Mouse (Mus musculus) forebrain, embryonic 16.5 days (tissue): ENCODE measurements at regions not wholly inside any gene's neighbourhood (a gene's known extent, or its start where the extent isn't known, plus 50 kb on each side); places are given as distances from the start of the nearest gene placed in this dataset.
"Not testable (repeated sequence)": the region's sequence is repeated elsewhere in the genome, so short reads cannot be mapped to it uniquely, and the experiment has no call there.

ENCODE experiments used
- ATAC-seq: fragments of 200-750 bp; cut with Nextera tagmentation; 2 replicates; pipeline ENCODE4 v1.8.0; 2017; ENCODE audit warnings: mild to moderate bottlenecking, moderate library complexity
- H3K27ac ChIP-seq: fragments of 300-500 bp; sonication (generic); 2 replicates; pipeline ENCODE4 v1.5.1; 2014; ENCODE audit warnings: low read length, control low read depth
- H3K27me3 ChIP-seq: fragments of 300-500 bp; sonication (generic); replicated peaks from 2 replicates; pipeline ENCODE4 v1.6.1; 2014; ENCODE audit warnings: low read length; ENCODE audit not compliant: control insufficient read depth, insufficient read depth
- H3K36me3 ChIP-seq: fragments of 300-500 bp; sonication (generic); 2 replicates; pipeline ENCODE4 v1.6.1; 2014; ENCODE audit not compliant: control insufficient read depth, insufficient read depth
- H3K4me1 ChIP-seq: fragments of 300-500 bp; sonication (generic); replicated peaks from 2 replicates; pipeline ENCODE4 v1.6.1; 2014; ENCODE audit warnings: low read length; ENCODE audit not compliant: control insufficient read depth, insufficient read depth
- H3K4me2 ChIP-seq: fragments of 300-500 bp; sonication (generic); 2 replicates; pipeline ENCODE4 v1.6.1; 2014; ENCODE audit warnings: mild to moderate bottlenecking, low read length, control low read depth
- H3K4me3 ChIP-seq: fragments of 300-500 bp; sonication (generic); replicated peaks from 2 replicates; pipeline ENCODE4 v1.5.1; 2014; ENCODE audit warnings: mild to moderate bottlenecking, low read length, control low read depth
- H3K9ac ChIP-seq: fragments of 300-500 bp; sonication (generic); replicated peaks from 2 replicates; pipeline ENCODE4 v1.6.1; 2014; ENCODE audit warnings: low read depth, low read length, control low read depth
- H3K9me3 ChIP-seq: fragments of 300-500 bp; sonication (generic); 2 replicates; pipeline ENCODE4 v1.6.1; 2016; ENCODE audit warnings: low read length; ENCODE audit not compliant: control insufficient read depth
- WGBS: fragments of 180-500 bp; shearing (Covaris S2); extraction: QIAGEN DNeasy Blood & Tissue Kit; methylation state at CpG from one replicate; pipeline ENCODE4 v1.1.7; 2014; 5-methylcytosine and 5-hydroxymethylcytosine counted together

- no peak overlapping the region for H3K4me3 ChIP-seq
- no peak overlapping the region for H3K4me2 ChIP-seq
- ATAC-seq = no peak
- H3K27ac ChIP-seq = no peak overlapping the region
- H3K36me3 ChIP-seq = no peaks in the 10 kb centered on the region
- H3K9me3 ChIP-seq = no peaks in the 10 kb centered on the region
- 42% methylated on average over 1 of the region's 1 CpGs for WGBS
- no peaks in the 10 kb centered on the region for H3K4me1 ChIP-seq
- no peaks in the 10 kb centered on the region for H3K27me3 ChIP-seq
- H3K9ac ChIP-seq = no peak overlapping the region
Measured at GRCm38 (mm10) chr16:20871726-20872125, 137.4 kb upstream of the Thpo start.

- no peaks in the 10 kb centered on the region for H3K9me3 ChIP-seq
- no peaks in the 10 kb centered on the region for H3K36me3 ChIP-seq
- no peak overlapping the region for H3K4me2 ChIP-seq
- WGBS = 97% methylated on average over 1 of the region's 1 CpGs
- H3K27me3 ChIP-seq = no peaks in the 10 kb centered on the region
- H3K4me1 ChIP-seq = no peaks in the 10 kb centered on the region
- no peak for ATAC-seq
- no peak overlapping the region for H3K27ac ChIP-seq
- H3K4me3 ChIP-seq = no peak overlapping the region
- H3K9ac ChIP-seq = no peak overlapping the region
Measured at GRCm38 (mm10) chr16:20866771-20867170, 132.5 kb upstream of the Thpo start.

GRCm38 (mm10) chr16:20861256-20861655 lies 126.9 kb upstream of the Thpo start:
- H3K4me2 ChIP-seq = no peak overlapping the region

GRCm38 (mm10) chr16:20860606-20861005 lies 126.3 kb upstream of the Thpo start:
- WGBS = 79% methylated on average over 3 of the region's 3 CpGs
- ATAC-seq, H3K4me3 ChIP-seq, H3K27ac ChIP-seq, H3K9ac ChIP-seq, H3K9me3 ChIP-seq, H3K4me1 ChIP-seq, H3K36me3 ChIP-seq, H3K27me3 ChIP-seq, H3K4me2 ChIP-seq: not testable (repeated sequence)

More at GRCm38 (mm10) chr16:20861256-20861655, 126.9 kb upstream of the Thpo start:
- no peak overlapping the region for H3K4me3 ChIP-seq
- H3K36me3 ChIP-seq = no peaks in the 10 kb centered on the region
- 96% methylated on average over 4 of the region's 4 CpGs for WGBS
- H3K27me3 ChIP-seq = no peaks in the 10 kb centered on the region
- H3K9ac ChIP-seq = no peak overlapping the region
- H3K9me3 ChIP-seq = no peaks in the 10 kb centered on the region
- H3K27ac ChIP-seq = no peak overlapping the region
- no peak for ATAC-seq
- no peaks in the 10 kb centered on the region for H3K4me1 ChIP-seq

GRCm38 (mm10) chr16:20854696-20855213 lies 120.4 kb upstream of the Thpo start:
- Histone ChIP-seq H3K9ac (no peak overlapping the region), H3K4me2 (no peak overlapping the region), H3K4me3 (no peak overlapping the region), H3K36me3 (no peaks in the 10 kb centered on the region), H3K27me3 (no peaks in the 10 kb centered on the region), H3K9me3 (no peaks in the 10 kb centered on the region), H3K4me1 (no peaks in the 10 kb centered on the region), H3K27ac (no peak overlapping the region)
- no peak for ATAC-seq
- 69% methylated on average over 1 of the region's 1 CpGs for WGBS

GRCm38 (mm10) chr16:20838151-20838550 lies 103.8 kb upstream of the Thpo start:
- WGBS = 3% methylated on average over 2 of the region's 2 CpGs
- Histone ChIP-seq H3K9ac (no peak overlapping the region), H3K4me1 (no peaks in the 10 kb centered on the region), H3K27ac (no peak overlapping the region), H3K4me3 (no peak overlapping the region), H3K4me2 (no peak overlapping the region), H3K36me3 (no peaks in the 10 kb centered on the region), H3K9me3 (no peaks in the 10 kb centered on the region), H3K27me3 (no peaks in the 10 kb centered on the region)
- ATAC-seq = no peak

- Histone ChIP-seq H3K27me3 (no peaks in the 10 kb centered on the region), H3K4me2 (no peak overlapping the region), H3K9ac (no peak overlapping the region), H3K27ac (no peak overlapping the region), H3K4me1 (no peaks in the 10 kb centered on the region), H3K9me3 (no peaks in the 10 kb centered on the region), H3K36me3 (no peaks in the 10 kb centered on the region), H3K4me3 (no peak overlapping the region)
- 39% methylated on average over 5 of the region's 5 CpGs for WGBS
- no peak for ATAC-seq
Measured at GRCm38 (mm10) chr16:20836866-20837265, 102.6 kb upstream of the Thpo start.

- 71% methylated on average over 10 of the region's 10 CpGs for WGBS
- H3K27ac ChIP-seq, H3K9me3 ChIP-seq, H3K4me3 ChIP-seq, H3K4me2 ChIP-seq, ATAC-seq, H3K27me3 ChIP-seq, H3K9ac ChIP-seq, H3K36me3 ChIP-seq, H3K4me1 ChIP-seq: not testable (repeated sequence)
Measured at GRCm38 (mm10) chr16:20833838-20834237, 99.5 kb upstream of the Thpo start.

- Histone ChIP-seq H3K36me3 (no peaks in the 10 kb centered on the region), H3K4me1 (no peaks in the 10 kb centered on the region), H3K4me2 (no peak overlapping the region), H3K4me3 (no peak overlapping the region), H3K27ac (no peak overlapping the region), H3K27me3 (no peaks in the 10 kb centered on the region), H3K9ac (no peak overlapping the region), H3K9me3 (no peaks in the 10 kb centered on the region)
- WGBS = 75% methylated on average over 8 of the region's 8 CpGs
- ATAC-seq = no peak
Measured at GRCm38 (mm10) chr16:20833301-20833700, 99.0 kb upstream of the Thpo start.

- Histone ChIP-seq H3K4me1 (no peaks in the 10 kb centered on the region), H3K27me3 (no peaks in the 10 kb centered on the region), H3K4me3 (no peak overlapping the region), H3K9me3 (no peaks in the 10 kb centered on the region), H3K9ac (no peak overlapping the region), H3K27ac (no peak overlapping the region), H3K36me3 (no peaks in the 10 kb centered on the region), H3K4me2 (no peak overlapping the region)
- WGBS = 50% methylated on average over 6 of the region's 6 CpGs
- no peak for ATAC-seq
Measured at GRCm38 (mm10) chr16:20829732-20830435, 95.6 kb upstream of the Thpo start.
